Mouse (Mus musculus): ENCODE results near the gene Ttn. TPM values are rescaled to one million over a fixed set of nuclear protein-coding genes. Genes with fewer than 3 reads are reported as not detected.

The Ttn gene
- polyA plus RNA-seq, 1 experiment from 2014 or later = under 0.01 TPM

DNA sequence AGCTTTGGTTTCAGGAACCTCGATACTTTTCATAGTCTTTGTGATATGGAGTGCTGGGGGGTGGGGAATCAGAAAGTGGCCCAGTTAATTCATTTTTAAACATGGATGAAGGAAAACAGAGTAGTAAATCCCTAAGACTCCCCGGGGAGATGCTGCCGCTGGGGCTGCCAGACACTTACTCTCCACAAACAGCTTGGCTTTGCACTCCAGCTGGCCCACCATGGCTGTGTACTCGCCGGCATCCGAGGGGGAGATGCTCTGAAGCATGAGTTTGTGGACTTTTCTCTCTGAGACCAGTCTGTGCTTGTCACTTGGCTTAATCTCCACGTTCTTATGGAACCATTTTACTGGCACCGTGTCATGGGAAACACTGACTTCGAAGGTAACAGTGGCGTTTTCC, 43.8 kb downstream of the Ttn start:
- WGBS = 71% methylated on average over 10 of the region's 10 CpGs
- Histone ChIP-seq H3K9me3 (replicated peaks) (no peaks in the 10 kb centered on the region), H3K4me1 (no peaks in the 10 kb centered on the region), H3K27ac (replicated peaks) (no peak overlapping the region), H3K36me3 (no peaks in the 10 kb centered on the region), H3K27me3 (ENCODE audit: low read depth, poor library complexity, severe bottlenecking) (no peaks in the 10 kb centered on the region), H3K4me3 (no peak overlapping the region)
- no peak for DNase-seq (ENCODE audit: low spot score)

DNA sequence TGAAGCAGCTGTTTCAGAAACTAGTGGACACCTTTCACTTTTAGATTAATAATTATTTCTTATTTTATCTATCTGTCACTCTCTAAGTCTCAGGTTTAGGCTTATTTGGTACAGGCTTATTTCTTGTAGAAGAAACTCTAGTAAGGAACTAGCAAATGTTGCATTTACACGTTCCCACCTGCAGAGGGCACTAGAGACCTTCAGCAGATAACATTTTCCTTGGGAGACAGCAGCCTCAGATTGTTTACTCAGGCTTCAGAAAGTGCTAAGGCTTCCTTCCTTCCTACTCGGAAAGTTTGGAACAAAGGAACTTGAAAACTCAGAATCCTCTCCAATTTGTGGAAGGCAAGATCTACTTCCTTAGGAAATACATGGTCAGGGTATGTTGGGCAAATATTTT, 52.6 kb downstream of the Ttn start:
- H3K4me3 ChIP-seq = no peak overlapping the region
- H3K4me1 ChIP-seq = no peaks in the 10 kb centered on the region
- WGBS = 5% methylated on average over 2 of the region's 2 CpGs
- H3K27me3 ChIP-seq (ENCODE audit: low read depth, poor library complexity, severe bottlenecking) = no peaks in the 10 kb centered on the region
- H3K36me3 ChIP-seq = no peaks in the 10 kb centered on the region
- no peaks in the 10 kb centered on the region for H3K9me3 ChIP-seq (replicated peaks)
- DNase-seq (ENCODE audit: low spot score) = peak; percentile 57
- H3K27ac ChIP-seq (replicated peaks) = no peak overlapping the region

DNA sequence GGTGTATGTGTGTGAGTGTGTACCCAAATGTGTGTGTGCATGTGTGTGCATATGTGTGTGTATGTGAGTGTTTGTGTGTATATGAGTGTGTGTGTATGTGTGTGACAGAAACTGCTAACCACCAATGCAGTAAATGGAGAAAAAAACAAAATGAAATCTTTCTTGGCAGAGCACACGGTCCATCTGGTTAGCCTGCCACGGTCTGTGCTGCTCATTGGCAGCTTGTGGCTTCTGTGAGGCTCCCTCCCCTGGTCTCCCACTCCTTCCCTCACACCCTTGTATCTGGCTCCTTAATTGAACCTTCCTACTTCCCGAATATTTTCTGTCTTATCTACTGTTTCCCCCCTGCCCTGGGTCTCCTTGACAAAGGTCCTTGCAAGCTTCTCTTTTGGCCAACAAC, 53.5 kb downstream of the Ttn start:
- no peak overlapping the region for H3K4me3 ChIP-seq
- DNase-seq (ENCODE audit: low spot score) = no peak
- no peaks in the 10 kb centered on the region for H3K9me3 ChIP-seq (replicated peaks)
- H3K36me3 ChIP-seq = no peaks in the 10 kb centered on the region
- no peaks in the 10 kb centered on the region for H3K4me1 ChIP-seq
- no peaks in the 10 kb centered on the region for H3K27me3 ChIP-seq (ENCODE audit: low read depth, poor library complexity, severe bottlenecking)
- WGBS = 85% methylated on average over 3 of the region's 3 CpGs
- H3K27ac ChIP-seq (replicated peaks) = no peak overlapping the region

DNA sequence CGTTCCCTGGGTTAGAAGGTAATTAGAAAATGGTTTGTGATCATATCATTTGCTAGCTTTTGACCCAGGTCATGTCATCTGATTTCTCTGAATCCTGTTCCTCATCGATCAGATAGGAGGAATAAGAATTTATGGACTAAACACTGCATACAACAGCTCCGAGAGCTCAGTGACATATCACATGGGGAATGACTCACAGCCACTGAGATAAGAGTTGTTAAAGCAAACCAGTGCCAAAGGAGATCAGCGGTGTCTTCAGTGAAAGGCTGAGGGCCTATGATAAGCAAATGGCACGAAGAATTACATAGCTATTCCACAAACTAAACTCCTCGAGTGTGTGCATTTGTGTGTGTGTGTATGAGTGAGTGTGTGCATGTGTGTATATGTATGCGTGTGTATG, 54.0 kb downstream of the Ttn start:
- H3K9me3 ChIP-seq (replicated peaks) = no peaks in the 10 kb centered on the region
- no peaks in the 10 kb centered on the region for H3K36me3 ChIP-seq
- H3K4me1 ChIP-seq = no peaks in the 10 kb centered on the region
- DNase-seq (ENCODE audit: low spot score) = no peak
- WGBS = 90% methylated on average over 7 of the region's 7 CpGs
- no peaks in the 10 kb centered on the region for H3K27me3 ChIP-seq (ENCODE audit: low read depth, poor library complexity, severe bottlenecking)
- no peak overlapping the region for H3K4me3 ChIP-seq
- no peak overlapping the region for H3K27ac ChIP-seq (replicated peaks)

DNA sequence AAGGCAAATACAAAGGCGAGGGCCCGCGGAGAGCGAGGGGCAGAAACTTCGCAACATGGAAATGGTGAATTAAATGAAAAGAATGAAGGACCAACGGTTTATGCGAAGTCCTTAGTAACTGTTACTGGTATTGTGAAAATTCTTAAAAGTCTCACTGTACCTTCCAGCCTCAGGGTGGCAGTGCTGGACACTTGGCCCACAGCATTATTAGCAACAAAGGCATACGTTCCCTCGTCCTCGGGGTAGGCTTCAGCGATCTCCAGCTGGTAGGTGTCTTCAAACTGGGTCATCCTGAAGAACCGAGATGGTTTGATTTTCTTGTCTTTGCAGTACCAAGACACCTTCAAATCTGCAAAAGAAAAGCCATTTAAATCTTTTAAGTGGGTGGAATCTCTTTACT, 55.4 kb downstream of the Ttn start:
- Histone ChIP-seq H3K9me3 (replicated peaks) (no peaks in the 10 kb centered on the region), H3K27me3 (ENCODE audit: low read depth, poor library complexity, severe bottlenecking) (no peaks in the 10 kb centered on the region), H3K4me1 (no peaks in the 10 kb centered on the region), H3K36me3 (no peaks in the 10 kb centered on the region), H3K27ac (replicated peaks) (no peak overlapping the region), H3K4me3 (no peak overlapping the region)
- WGBS = 78% methylated on average over 12 of the region's 12 CpGs
- no peak for DNase-seq (ENCODE audit: low spot score)

DNA sequence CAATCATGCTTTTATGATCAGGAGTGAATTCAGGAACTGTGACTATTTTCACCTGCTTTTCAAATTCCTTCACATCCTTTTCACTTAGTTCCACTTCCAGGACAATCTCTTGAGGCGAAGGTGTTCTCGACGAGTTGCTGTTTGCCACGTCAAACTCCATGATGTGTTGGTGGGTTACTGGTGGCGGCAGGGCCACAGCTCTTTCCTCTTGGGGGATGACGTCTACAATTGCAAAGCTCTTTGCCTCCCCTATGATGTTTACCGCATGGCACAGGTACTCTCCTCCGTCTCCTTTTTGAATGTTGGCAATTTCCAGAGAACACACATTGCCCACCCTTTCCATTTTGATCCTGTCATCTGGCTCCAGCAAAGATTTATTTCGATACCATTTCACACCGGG, 67.4 kb downstream of the Ttn start:
- Histone ChIP-seq H3K9me3 (replicated peaks) (no peaks in the 10 kb centered on the region), H3K27ac (replicated peaks) (no peak overlapping the region), H3K36me3 (no peaks in the 10 kb centered on the region), H3K4me1 (no peaks in the 10 kb centered on the region), H3K27me3 (ENCODE audit: low read depth, poor library complexity, severe bottlenecking) (no peaks in the 10 kb centered on the region), H3K4me3 (no peak overlapping the region)
- 93% methylated on average over 10 of the region's 10 CpGs for WGBS
- DNase-seq (ENCODE audit: low spot score) = no peak

DNA sequence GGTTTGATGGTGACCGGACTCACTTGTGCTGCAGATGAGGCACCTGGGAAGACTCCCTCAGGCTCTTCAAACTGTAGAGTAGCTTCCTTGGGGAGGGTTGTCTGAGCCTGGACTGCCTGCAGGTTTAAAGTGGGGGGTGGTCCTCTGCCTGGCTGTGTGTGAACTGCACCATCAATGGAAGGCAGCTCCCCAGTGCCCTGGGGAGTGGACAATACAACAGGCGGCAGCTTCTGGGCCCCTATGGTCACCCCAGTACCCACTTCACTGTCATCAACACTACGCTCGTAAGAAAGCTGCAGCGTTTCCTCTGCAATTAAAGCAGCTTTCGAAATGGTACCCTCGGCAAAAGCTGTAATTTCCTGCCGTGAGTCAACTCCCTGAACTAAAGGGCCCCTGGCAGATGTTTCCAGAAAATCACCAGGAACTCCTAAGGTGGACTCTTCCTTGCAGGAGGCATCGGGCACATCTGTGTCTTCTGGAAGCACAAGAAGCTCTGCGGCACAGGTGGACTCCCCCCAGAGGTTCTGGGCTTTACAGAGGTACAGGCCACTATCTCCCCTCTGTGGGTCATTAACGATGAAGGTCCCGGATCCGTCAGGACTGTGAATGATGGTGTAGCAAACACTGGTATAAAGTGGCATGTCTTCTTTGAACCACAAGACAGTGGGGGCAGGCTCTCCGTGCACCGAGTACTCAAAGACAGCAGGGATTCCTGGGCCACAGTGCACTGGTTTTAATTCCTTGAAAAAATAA, 73.5 kb downstream of the Ttn start:
- Histone ChIP-seq H3K27ac (replicated peaks) (no peak overlapping the region), H3K36me3 (no peaks in the 10 kb centered on the region), H3K4me1 (no peaks in the 10 kb centered on the region), H3K27me3 (ENCODE audit: low read depth, poor library complexity, severe bottlenecking) (no peaks in the 10 kb centered on the region), H3K9me3 (replicated peaks) (no peaks in the 10 kb centered on the region), H3K4me3 (no peak overlapping the region)
- WGBS = 86% methylated on average over 15 of the region's 15 CpGs
- no peak for DNase-seq (ENCODE audit: low spot score)

DNA sequence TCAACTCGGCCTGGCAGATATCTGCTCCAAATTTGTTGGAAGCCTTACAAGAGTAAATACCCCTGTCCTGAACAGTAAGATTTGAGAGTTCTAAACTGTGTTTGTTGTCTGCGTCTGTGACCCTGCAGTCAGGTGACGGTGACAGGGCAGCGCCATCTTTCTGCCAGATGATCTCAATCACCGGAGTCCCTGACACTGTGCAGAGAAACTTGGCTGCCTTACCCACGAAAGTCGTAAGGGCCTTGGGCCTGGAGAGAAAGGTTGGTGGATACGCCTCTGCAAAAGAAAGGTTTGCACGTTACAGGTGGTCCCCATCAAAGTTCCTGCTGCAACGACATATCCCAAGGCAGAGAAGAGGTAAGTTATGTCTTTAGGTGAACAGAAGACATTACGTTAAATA, 79.0 kb downstream of the Ttn start:
- no peak for DNase-seq (ENCODE audit: low spot score)
- Histone ChIP-seq H3K36me3 (no peaks in the 10 kb centered on the region), H3K4me1 (no peaks in the 10 kb centered on the region), H3K27me3 (ENCODE audit: low read depth, poor library complexity, severe bottlenecking) (no peaks in the 10 kb centered on the region), H3K27ac (replicated peaks) (no peak overlapping the region), H3K9me3 (replicated peaks) (no peaks in the 10 kb centered on the region), H3K4me3 (no peak overlapping the region)
- WGBS = 92% methylated on average over 11 of the region's 11 CpGs

DNA sequence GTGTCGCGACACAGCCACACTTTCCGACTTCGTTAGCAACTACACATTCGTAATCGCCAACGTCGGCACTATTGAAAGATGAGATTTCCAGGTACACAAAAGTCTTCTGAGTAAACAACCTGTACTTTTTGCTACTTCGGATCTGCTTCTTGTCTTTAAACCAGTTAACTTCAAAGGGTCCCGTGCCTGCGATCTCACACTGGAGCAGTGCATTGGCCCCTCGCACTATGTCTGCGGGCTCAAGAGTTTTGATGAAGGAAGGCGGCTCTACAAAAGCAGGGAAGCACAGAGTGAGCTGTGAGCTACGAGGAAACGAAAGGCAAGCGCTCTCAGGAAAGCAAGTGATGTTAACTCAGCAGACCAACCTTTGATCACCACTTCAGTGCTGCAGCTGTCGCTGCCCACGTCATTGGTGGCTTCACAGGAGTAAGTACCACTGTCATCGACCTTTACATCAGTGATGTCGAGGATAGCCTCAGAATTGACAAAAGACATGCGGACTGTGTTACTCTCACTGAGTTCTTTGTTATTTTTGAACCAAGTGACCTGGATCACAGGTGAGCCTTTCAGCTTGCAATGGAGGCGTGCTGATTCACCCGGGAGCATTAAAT, 80.8 kb downstream of the Ttn start:
- DNase-seq (ENCODE audit: low spot score) = no peak
- H3K27me3 ChIP-seq (ENCODE audit: low read depth, poor library complexity, severe bottlenecking) = no peaks in the 10 kb centered on the region
- H3K4me3 ChIP-seq = no peak overlapping the region
- no peak overlapping the region for H3K27ac ChIP-seq (replicated peaks)
- WGBS = 93% methylated on average over 24 of the region's 24 CpGs
- no peaks in the 10 kb centered on the region for H3K9me3 ChIP-seq (replicated peaks)
- H3K4me1 ChIP-seq = no peaks in the 10 kb centered on the region
- no peaks in the 10 kb centered on the region for H3K36me3 ChIP-seq

DNA sequence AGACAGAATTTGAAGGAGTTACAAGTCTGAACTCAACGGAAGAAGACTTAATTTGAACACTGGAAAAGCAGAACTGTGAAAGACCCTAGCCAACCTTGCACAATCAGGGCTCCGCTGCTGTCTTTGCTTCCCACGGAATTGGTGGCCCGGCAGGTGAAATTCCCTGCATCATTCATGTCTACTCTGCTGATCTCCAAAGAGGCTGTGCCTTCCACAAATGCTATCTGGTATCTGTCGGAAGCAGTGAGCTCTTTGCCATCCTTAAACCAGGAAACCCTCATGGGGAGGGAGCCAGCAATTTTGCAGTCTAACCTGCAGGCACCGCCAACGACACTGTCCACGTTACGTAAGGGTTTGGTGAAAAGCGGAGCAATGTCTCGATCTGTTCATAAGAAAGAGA, 82.5 kb downstream of the Ttn start:
- H3K4me1 ChIP-seq = no peaks in the 10 kb centered on the region
- DNase-seq (ENCODE audit: low spot score) = no peak
- no peak overlapping the region for H3K27ac ChIP-seq (replicated peaks)
- H3K9me3 ChIP-seq (replicated peaks) = no peaks in the 10 kb centered on the region
- H3K27me3 ChIP-seq (ENCODE audit: low read depth, poor library complexity, severe bottlenecking) = no peaks in the 10 kb centered on the region
- H3K4me3 ChIP-seq = no peak overlapping the region
- WGBS = 95% methylated on average over 11 of the region's 11 CpGs
- H3K36me3 ChIP-seq = no peaks in the 10 kb centered on the region

DNA sequence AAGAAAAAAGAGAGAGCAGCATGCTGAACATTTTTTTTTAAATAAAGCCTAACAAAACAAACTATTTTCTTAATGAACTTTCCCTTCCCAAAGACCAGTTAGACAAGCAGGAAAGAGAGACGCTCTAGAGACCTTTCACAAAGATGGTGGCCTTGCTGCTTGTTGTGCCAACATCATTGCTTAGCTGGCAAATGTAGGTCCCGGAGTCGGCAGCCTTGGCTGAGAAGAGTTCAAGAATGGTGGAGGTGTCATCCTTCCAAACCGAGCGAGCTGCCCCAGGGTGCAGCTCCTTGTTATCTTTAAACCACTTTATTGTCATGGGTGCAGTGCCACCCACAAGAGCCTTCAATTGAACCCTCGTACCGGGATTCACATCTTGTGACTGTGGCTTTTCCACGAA, 85.4 kb downstream of the Ttn start:
- Histone ChIP-seq H3K36me3 (no peaks in the 10 kb centered on the region), H3K4me1 (no peaks in the 10 kb centered on the region), H3K9me3 (replicated peaks) (no peaks in the 10 kb centered on the region), H3K27ac (replicated peaks) (no peak overlapping the region), H3K27me3 (ENCODE audit: low read depth, poor library complexity, severe bottlenecking) (no peaks in the 10 kb centered on the region), H3K4me3 (no peak overlapping the region)
- 96% methylated on average over 8 of the region's 8 CpGs for WGBS
- no peak for DNase-seq (ENCODE audit: low spot score)

DNA sequence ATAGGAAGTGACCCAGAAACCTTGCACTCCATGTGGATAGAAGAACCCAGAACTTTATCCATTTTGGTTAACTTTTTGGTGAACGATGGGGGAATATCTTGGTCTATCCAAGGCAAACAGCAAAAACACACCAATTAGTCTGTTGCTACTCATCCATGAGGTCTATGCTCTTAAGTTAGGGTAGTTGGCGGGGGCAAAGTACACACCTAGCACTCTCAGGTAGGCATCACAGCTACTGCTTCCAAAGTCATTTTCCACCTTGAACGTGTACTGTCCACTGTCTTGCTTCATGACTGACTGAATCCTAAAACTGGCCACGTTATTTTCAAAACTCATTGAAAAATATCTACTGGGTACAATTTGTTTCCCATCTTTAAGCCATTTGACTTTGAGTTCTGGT, 87.0 kb downstream of the Ttn start:
- Histone ChIP-seq H3K27me3 (ENCODE audit: low read depth, poor library complexity, severe bottlenecking) (no peaks in the 10 kb centered on the region), H3K27ac (replicated peaks) (no peak overlapping the region), H3K4me1 (no peaks in the 10 kb centered on the region), H3K36me3 (no peaks in the 10 kb centered on the region), H3K9me3 (replicated peaks) (no peaks in the 10 kb centered on the region), H3K4me3 (no peak overlapping the region)
- WGBS = 93% methylated on average over 4 of the region's 4 CpGs
- no peak for DNase-seq (ENCODE audit: low spot score)

DNA sequence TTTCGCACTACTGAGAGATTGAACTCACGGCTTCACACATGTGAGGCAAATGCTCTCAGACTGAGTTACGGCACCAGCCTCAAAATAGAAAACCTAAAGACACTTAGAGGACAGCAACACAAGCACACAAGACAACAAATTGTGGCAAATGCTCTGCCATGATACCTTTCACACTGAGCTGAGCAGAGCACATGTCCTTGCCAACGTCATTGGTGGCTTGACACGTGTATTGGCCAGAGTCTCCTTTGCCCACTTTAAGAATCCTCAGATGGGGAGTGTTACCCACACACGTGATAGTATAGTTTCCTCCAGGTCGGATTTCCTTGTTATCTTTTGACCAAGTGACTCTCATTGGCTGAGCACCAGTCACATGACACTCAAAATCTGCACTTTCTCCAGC, 93.6 kb downstream of the Ttn start:
- Histone ChIP-seq H3K4me3 (no peak overlapping the region), H3K27me3 (ENCODE audit: low read depth, poor library complexity, severe bottlenecking) (no peaks in the 10 kb centered on the region), H3K36me3 (no peaks in the 10 kb centered on the region), H3K9me3 (replicated peaks) (no peaks in the 10 kb centered on the region), H3K27ac (replicated peaks) (no peak overlapping the region), H3K4me1 (no peaks in the 10 kb centered on the region)
- DNase-seq (ENCODE audit: low spot score) = no peak
- WGBS = 89% methylated on average over 7 of the region's 7 CpGs
